Mouse (Mus musculus) kidney, embryonic 16.5 days (tissue): ENCODE measurements at regions not wholly inside any gene's neighbourhood (a gene's known extent, or its start where the extent isn't known, plus 50 kb on each side); places are given as distances from the start of the nearest gene placed in this dataset.
"Not testable (repeated sequence)": the region's sequence is repeated elsewhere in the genome, so short reads cannot be mapped to it uniquely, and the experiment has no call there.

Experiments
- ATAC-seq: fragments of 200-750 bp; cut with Nextera tagmentation; 2 replicates; pipeline ENCODE4 v1.8.0; 2017; ENCODE audit warnings: moderate TSS enrichment; ENCODE audit not compliant: low FRiP score, low TSS enrichment
- H3K27ac ChIP-seq: fragments of 300-500 bp; sonication (generic); 2 replicates; pipeline ENCODE4 v1.5.1; 2014; ENCODE audit warnings: low read length
- H3K27me3 ChIP-seq: fragments of 300-500 bp; sonication (generic); 2 replicates; pipeline ENCODE4 v1.6.1; 2014; ENCODE audit warnings: low read length, control low read depth, mixed read lengths; ENCODE audit not compliant: insufficient read depth
- H3K36me3 ChIP-seq: fragments of 300-500 bp; sonication (generic); 2 replicates; pipeline ENCODE4 v1.6.1; 2014; ENCODE audit warnings: low read length, control low read depth, mixed read lengths; ENCODE audit not compliant: insufficient read depth
- H3K4me1 ChIP-seq: fragments of 300-500 bp; sonication (generic); 2 replicates; pipeline ENCODE4 v1.6.1; 2014; ENCODE audit warnings: low read length, control low read depth, mixed read lengths; ENCODE audit not compliant: insufficient read depth
- H3K4me2 ChIP-seq: fragments of 300-500 bp; sonication (generic); replicated peaks from 2 replicates; pipeline ENCODE4 v1.6.1; 2014; ENCODE audit warnings: low read depth, low read length
- H3K4me3 ChIP-seq: fragments of 300-500 bp; sonication (generic); 2 replicates; pipeline ENCODE4 v1.5.1; 2014; ENCODE audit warnings: mild to moderate bottlenecking, low read length
- H3K9ac ChIP-seq: fragments of 300-500 bp; sonication (generic); replicated peaks from 2 replicates; pipeline ENCODE4 v1.6.1; 2014; ENCODE audit warnings: low read length
- H3K9me3 ChIP-seq: fragments of 300-500 bp; sonication (generic); 2 replicates; pipeline ENCODE4 v1.6.1; 2016; ENCODE audit warnings: low read length, control low read depth
- WGBS: fragments of 180-500 bp; shearing (Covaris S2); extraction: QIAGEN DNeasy Blood & Tissue Kit; methylation state at CpG from one replicate; pipeline ENCODE4 v1.1.7; 2014; 5-methylcytosine and 5-hydroxymethylcytosine counted together

DNA sequence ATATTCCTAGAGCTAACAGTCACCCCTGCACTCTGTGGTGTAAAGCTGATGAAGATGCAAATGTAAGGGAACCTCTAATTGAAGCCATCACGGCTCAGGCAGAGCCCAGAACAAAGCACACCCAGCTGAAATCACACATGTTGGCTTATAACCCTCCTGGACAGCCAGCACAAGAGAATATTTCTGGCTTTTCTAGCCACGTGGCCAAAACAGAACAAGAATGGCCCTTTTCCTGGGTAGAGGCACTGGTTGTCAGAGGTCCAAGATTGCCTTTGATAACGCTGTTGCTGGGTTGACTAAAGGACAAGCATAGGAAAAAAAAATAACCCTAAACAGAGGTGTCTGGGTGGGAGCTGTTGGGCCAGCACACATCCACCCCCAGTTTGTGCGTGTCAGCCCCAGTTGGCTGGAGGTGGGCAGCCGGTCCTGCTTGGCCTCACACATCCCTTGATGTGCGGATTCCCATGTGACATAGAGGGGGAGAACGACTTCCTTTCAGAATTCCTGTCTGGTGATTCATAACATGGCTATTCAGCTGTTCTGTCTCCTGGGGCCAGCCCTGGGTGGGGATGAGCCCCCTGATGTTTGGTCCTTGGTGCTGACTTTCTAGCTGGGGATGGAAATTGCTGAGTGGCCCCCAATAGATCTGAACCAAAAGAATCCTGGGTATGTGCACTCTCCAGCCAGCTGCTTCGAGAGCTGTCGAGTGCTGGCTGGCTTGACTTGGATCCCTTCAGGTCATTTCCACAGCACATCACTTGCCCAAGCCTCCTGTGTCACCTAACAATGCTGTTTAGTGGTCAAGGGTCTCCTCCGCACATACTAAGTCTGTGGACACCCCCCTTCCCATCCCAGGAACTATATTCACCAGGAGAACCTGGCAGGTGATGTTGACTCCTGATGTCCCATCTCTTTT, 107.6 kb downstream of the Bod1 start:
- no peak overlapping the region for H3K4me2 ChIP-seq
- no peak overlapping the region for H3K4me3 ChIP-seq
- H3K9me3 ChIP-seq, result 0 out of 2 replicates have a peak, but pooled peaks cover 5% of the 10 kb centered on the region
- 31% methylated on average over 10 of the region's 10 CpGs for WGBS
- no peaks in the 10 kb centered on the region for H3K36me3 ChIP-seq
- ATAC-seq, result peak; percentile 69
- H3K4me1 ChIP-seq, result peaks cover 13% of the 10 kb centered on the region
- no peaks in the 10 kb centered on the region for H3K27me3 ChIP-seq
- peak overlapping the region; percentile 82 for H3K27ac ChIP-seq
- no peak overlapping the region for H3K9ac ChIP-seq

DNA sequence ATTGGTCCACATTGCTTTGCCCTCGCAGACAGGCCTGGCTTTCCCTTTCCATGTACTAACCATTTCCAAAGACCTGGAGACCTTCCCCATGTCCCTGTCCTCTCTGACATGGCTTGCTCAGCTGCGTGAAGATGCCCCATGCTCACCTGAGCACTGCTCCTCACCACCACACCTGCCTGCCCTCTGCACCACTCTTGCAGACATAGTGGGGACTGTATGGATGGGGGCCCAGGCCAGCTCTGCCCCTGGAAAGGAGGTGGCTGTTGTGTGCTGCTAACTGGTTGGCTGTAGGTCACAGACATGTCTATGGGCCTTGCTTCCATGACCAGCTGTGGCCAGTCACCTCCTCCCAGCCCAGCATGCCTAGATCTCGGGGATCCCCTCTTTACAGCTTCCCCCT, 108.7 kb downstream of the Bod1 start:
- Histone ChIP-seq H3K36me3 (no peaks in the 10 kb centered on the region), H3K27ac (no peak overlapping the region), H3K4me2 (no peak overlapping the region), H3K4me3 (no peak overlapping the region), H3K27me3 (no peaks in the 10 kb centered on the region), H3K9ac (no peak overlapping the region), H3K9me3 (0 out of 2 replicates have a peak, but pooled peaks cover 5% of the 10 kb centered on the region), H3K4me1 (peaks cover 13% of the 10 kb centered on the region)
- WGBS, result 88% methylated on average over 3 of the region's 3 CpGs
- no peak for ATAC-seq

DNA sequence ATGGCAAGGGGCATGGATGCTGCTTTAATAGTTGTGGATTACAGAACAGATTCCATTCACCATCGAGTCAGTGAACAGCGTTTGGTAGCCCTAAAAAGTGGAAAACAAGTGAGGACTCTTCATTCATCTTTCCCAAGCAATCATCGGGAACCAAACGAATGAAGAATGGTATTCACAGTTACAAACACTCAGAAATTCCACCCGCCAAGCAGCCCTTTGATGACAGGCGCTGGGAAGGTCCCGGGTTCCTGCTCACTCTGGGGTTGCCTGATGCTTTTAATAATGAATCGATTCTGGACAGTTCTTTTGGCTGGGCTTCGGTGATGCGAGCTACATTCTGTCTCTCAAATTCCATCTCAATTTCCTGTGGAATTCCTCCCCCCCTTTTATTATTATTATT, 110.9 kb downstream of the Bod1 start:
- Histone ChIP-seq H3K9ac (no peak overlapping the region), H3K4me1 (peaks cover 13% of the 10 kb centered on the region), H3K36me3 (no peaks in the 10 kb centered on the region), H3K27me3 (no peaks in the 10 kb centered on the region), H3K4me3 (no peak overlapping the region), H3K9me3 (0 out of 2 replicates have a peak, but pooled peaks cover 5% of the 10 kb centered on the region), H3K27ac (no peak overlapping the region), H3K4me2 (no peak overlapping the region)
- no peak for ATAC-seq
- WGBS, result 85% methylated on average over 10 of the region's 10 CpGs

DNA sequence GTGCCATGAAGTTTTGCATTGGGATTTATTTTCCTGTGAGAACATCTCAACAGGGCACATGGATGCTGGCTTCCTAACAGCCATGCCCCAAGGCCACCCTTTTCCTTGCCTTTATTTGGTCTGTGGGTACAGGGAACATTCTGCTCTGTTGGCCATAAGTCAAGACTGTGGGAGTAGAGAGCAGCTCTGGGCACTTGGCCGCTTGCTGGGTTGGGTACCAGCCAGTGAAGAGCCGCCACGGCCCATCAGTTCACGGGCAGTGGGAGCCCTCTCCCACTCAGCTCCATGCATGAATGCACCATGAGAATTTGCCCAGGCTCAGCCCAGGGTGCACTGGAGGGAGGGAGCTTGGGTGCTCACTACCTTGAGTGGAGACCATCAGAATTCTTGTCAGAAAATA, 116.6 kb downstream of the Bod1 start:
- no peak overlapping the region for H3K4me2 ChIP-seq
- no peaks in the 10 kb centered on the region for H3K27me3 ChIP-seq
- WGBS, result 55% methylated on average over 4 of the region's 4 CpGs
- peaks cover 10% of the 10 kb centered on the region; the same call in 1 of the 2 replicates for H3K4me1 ChIP-seq
- no peaks in the 10 kb centered on the region for H3K36me3 ChIP-seq
- no peak overlapping the region for H3K4me3 ChIP-seq
- H3K27ac ChIP-seq, result 0 out of 2 replicates have a peak overlapping the region, but pooled peaks have one; percentile 1
- no peaks in the 10 kb centered on the region for H3K9me3 ChIP-seq
- ATAC-seq, result peak; percentile 94
- H3K9ac ChIP-seq, result no peak overlapping the region

DNA sequence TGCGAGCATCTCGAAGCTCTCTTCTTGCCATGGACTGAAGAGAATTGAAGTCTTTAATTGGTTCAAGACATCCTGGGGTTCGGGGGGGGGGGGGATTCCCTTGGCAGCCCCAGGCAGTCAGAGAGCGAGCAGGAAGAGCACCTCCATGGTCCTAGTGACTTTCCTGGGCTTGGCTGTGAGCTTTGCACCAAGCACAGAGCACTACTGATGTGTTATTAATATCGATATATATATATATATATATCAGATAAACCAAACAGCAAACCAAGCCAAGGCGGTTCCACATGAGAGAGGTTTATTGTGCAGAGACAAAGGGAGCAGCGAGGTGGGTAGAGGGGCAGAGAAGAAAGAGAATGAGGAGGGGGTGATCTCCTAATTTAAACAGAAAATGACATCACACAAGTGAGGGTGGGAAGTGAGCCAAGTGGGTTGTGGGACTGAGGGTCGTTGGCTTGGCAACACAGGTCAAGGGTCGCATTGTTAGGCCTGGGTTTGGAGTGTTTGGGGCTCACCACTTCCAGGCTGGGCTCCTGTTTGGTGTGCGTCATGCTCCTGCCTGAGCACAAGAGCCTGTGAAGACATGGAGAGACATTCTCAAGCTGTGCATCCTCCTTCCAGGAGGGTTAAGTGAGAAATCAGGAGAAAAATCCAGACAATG, 119.9 kb downstream of the Bod1 start:
- no peak overlapping the region for H3K4me2 ChIP-seq
- no peaks in the 10 kb centered on the region for H3K27me3 ChIP-seq
- peaks cover 10% of the 10 kb centered on the region; the same call in 1 of the 2 replicates for H3K4me1 ChIP-seq
- H3K27ac ChIP-seq, result no peak overlapping the region; the same call in 1 of the 2 replicates
- H3K36me3 ChIP-seq, result no peaks in the 10 kb centered on the region
- 68% methylated on average over 10 of the region's 10 CpGs for WGBS
- ATAC-seq, result 0 out of 2 replicates have a peak, but pooled peaks have one; percentile 3
- H3K9ac ChIP-seq, result no peak overlapping the region
- no peaks in the 10 kb centered on the region; the same call in 1 of the 2 replicates for H3K9me3 ChIP-seq
- H3K4me3 ChIP-seq, result no peak overlapping the region

DNA sequence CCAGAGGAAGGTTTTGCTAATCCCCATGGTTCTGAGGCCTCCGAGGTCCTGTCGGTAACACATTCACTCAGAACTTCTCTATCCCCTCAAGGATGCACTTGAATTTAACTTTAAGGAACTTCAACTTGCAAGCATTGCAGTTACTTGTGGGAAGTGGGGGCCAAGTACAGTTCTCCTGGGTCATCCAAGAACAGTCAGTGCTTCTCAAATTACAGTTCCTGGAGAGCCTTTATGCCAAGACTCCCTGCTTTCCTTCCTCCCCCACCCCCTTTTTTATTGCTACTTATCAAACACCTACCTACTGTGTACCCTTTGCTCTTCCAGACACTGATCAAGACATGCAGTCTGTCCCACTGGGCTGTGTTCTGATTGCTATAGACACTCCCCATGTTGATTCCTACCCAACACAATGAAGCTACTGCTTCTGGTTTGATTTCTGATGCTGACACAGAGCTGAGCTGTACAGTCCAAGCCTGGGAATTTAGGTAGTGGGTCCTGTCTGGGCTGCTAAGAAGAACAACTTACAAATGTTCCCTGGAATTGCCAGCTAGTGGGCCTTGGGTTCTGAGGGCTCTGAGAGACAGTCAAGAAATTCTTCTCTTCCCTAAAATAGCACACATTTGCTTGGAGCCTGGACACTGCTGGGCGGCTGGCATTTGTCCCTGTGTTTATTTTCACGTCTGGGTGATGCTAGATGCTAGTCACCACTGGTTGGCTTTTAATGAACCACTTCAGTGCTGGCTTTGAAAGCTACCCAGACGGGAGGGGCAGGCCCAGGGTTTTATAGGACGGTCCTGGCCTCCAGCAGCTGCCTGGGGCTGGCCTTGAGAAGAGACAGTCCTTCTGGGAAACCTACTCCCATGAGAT, 120.7 kb downstream of the Bod1 start:
- ATAC-seq, result peak; percentile 17; the same call in 1 of the 2 replicates
- WGBS, result 45% methylated on average over 6 of the region's 6 CpGs
- Histone ChIP-seq H3K27ac (peak overlapping the region; percentile 36), H3K9ac (no peak overlapping the region), H3K27me3 (no peaks in the 10 kb centered on the region), H3K4me2 (no peak overlapping the region), H3K4me3 (no peak overlapping the region), H3K36me3 (no peaks in the 10 kb centered on the region), H3K4me1 (peaks cover 10% of the 10 kb centered on the region; the same call in 1 of the 2 replicates), H3K9me3 (no peaks in the 10 kb centered on the region; the same call in 1 of the 2 replicates)

DNA sequence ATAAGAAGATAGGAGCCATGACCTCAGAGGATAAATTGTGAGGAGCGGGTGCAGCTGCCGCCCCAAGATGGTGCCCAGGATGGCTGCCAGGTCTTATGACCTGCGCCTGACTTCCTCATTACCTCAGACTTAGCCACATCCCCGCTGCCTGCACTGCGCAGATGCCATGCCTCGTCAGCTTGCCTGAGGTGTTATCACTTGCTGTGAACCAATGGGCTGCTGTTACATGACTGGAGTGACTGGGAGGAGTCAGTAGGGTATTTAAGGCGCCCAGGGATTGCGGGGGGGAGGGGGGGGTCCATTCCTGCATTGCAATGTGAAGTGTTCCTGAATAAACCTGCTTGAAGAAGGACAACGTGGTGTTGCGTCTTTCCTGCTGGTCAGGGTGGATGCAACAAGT, 126.2 kb downstream of the Bod1 start:
- H3K4me1 ChIP-seq, H3K4me2 ChIP-seq: not testable (repeated sequence)

DNA sequence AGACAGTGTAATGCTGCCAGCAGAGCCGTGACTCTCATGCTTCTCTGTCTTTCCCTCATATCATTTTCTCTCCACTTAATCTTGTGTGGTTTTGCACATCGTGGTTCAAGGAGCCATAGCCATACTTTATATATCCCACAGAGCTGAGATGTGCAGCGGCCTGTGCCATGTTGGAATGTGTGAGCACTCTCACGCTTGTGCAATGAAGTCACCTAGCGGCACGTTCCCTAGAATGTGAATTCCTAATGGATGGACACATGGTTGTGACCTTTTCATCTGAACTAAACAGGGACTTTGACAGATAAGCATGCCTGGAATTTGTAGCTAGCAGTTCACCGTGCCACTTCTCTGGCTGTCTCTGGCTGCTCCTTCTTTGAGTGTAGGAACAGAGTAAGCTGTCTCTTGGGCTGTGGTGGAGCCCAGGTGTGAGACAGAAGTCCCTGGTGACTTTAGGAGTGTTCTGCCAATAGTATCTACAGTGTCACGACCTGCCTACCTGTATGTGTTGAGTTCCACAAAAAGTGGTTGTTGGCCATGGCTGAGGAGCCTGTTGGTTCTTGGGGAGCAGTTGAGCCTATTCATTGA, 129.0 kb downstream of the Bod1 start:
- Histone ChIP-seq H3K9me3 (no peaks in the 10 kb centered on the region), H3K4me3 (no peak overlapping the region), H3K27ac (no peak overlapping the region), H3K36me3 (no peaks in the 10 kb centered on the region), H3K9ac (no peak overlapping the region), H3K27me3 (no peaks in the 10 kb centered on the region), H3K4me1 (no peaks in the 10 kb centered on the region), H3K4me2 (no peak overlapping the region)
- no peak for ATAC-seq
- WGBS, result 73% methylated on average over 8 of the region's 8 CpGs

More for the DNA sequence above, 126.2 kb downstream of the Bod1 start:
- not testable (repeated sequence) for H3K27me3 ChIP-seq, H3K9ac ChIP-seq, H3K27ac ChIP-seq, H3K9me3 ChIP-seq, ATAC-seq, H3K36me3 ChIP-seq, H3K4me3 ChIP-seq
- WGBS, result 93% methylated on average over 10 of the region's 10 CpGs

DNA sequence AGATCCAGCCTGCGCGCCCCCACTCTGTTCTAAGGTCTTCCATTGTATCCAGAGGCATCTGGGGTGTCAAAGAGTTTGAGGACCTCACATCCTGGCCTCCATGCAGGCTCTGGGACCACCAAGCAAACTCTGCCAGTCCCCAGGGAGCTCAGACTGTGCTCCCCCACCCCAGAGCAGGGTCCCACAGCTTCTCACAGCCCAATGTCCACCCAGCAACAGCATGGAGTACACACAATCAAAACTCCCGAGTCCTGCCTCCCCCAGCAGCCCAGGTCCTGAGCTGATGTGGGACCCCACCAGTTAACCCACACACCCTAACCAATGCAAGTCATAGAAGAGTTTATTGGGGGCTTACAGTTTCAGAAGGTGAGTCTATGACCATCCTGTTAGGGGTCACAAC, 130.3 kb downstream of the Bod1 start:
- no peak overlapping the region for H3K9ac ChIP-seq
- no peak overlapping the region for H3K27ac ChIP-seq
- H3K9me3 ChIP-seq, result no peaks in the 10 kb centered on the region
- no peaks in the 10 kb centered on the region for H3K27me3 ChIP-seq
- ATAC-seq, result 0 out of 2 replicates have a peak, but pooled peaks have one; percentile 15
- WGBS, result 76% methylated on average over 3 of the region's 3 CpGs
- H3K4me1 ChIP-seq, result no peaks in the 10 kb centered on the region
- H3K36me3 ChIP-seq, result no peaks in the 10 kb centered on the region
- no peak overlapping the region for H3K4me2 ChIP-seq
- no peak overlapping the region for H3K4me3 ChIP-seq
